Mouse (Mus musculus): ENCODE measurements at regions not wholly inside any gene's neighbourhood (a gene's known extent, or its start where the extent isn't known, plus 50 kb on each side); places are given as distances from the start of the nearest gene placed in this dataset.

- no peak for DNase-seq (ENCODE audit: low spot score)
These were observed 150.5 kb upstream of the Wdr11 start for GRCm38 (mm10) chr7:129441085-129441617.

- peak; percentile 48 for DNase-seq (ENCODE audit: low spot score)
These were observed 122.2 kb upstream of the Wdr11 start for GRCm38 (mm10) chr7:129469496-129469895.

GRCm38 (mm10) chr7:129483736-129484135 lies 107.9 kb upstream of the Wdr11 start:
- no peak for DNase-seq (ENCODE audit: low spot score)

- DNase-seq (ENCODE audit: low spot score): no peak
These were observed 84.8 kb upstream of the Wdr11 start for GRCm38 (mm10) chr7:129506894-129507293.

- no peak for DNase-seq (ENCODE audit: low spot score)
These were observed 82.0 kb upstream of the Wdr11 start for GRCm38 (mm10) chr7:129509631-129510132.

GRCm38 (mm10) chr7:129514619-129515018 lies 77.0 kb upstream of the Wdr11 start:
- DNase-seq (ENCODE audit: low spot score): no peak

- no peak for DNase-seq (ENCODE audit: low spot score)
These were observed 67.2 kb upstream of the Wdr11 start for GRCm38 (mm10) chr7:129524369-129524915.

- DNase-seq (ENCODE audit: low spot score): no peak
These were observed 65.7 kb upstream of the Wdr11 start for GRCm38 (mm10) chr7:129525985-129526384.

GRCm38 (mm10) chr7:129528263-129528662 lies 63.4 kb upstream of the Wdr11 start:
- DNase-seq (ENCODE audit: low spot score): no peak

GRCm38 (mm10) chr7:129533366-129533905 lies 58.2 kb upstream of the Wdr11 start:
- DNase-seq (ENCODE audit: low spot score): no peak

All from ovary, postnatal 36 days (tissue).